Mouse (Mus musculus) forebrain, embryonic 16.5 days (tissue): ENCODE measurements around the gene Ly6g6c. TPM values are rescaled to one million over a fixed set of nuclear protein-coding genes. Genes with fewer than 3 reads are reported as not detected.

Experiments used
- ATAC-seq: fragments of 200-750 bp; cut with Nextera tagmentation; 2 replicates; pipeline ENCODE4 v1.8.0; 2017; ENCODE audit warnings: mild to moderate bottlenecking, moderate library complexity
- H3K27ac ChIP-seq: fragments of 300-500 bp; sonication (generic); 2 replicates; pipeline ENCODE4 v1.5.1; 2014; ENCODE audit warnings: low read length, control low read depth
- H3K27me3 ChIP-seq: fragments of 300-500 bp; sonication (generic); replicated peaks from 2 replicates; pipeline ENCODE4 v1.6.1; 2014; ENCODE audit warnings: low read length; ENCODE audit not compliant: control insufficient read depth, insufficient read depth
- H3K36me3 ChIP-seq: fragments of 300-500 bp; sonication (generic); 2 replicates; pipeline ENCODE4 v1.6.1; 2014; ENCODE audit not compliant: control insufficient read depth, insufficient read depth
- H3K4me1 ChIP-seq: fragments of 300-500 bp; sonication (generic); replicated peaks from 2 replicates; pipeline ENCODE4 v1.6.1; 2014; ENCODE audit warnings: low read length; ENCODE audit not compliant: control insufficient read depth, insufficient read depth
- H3K4me2 ChIP-seq: fragments of 300-500 bp; sonication (generic); 2 replicates; pipeline ENCODE4 v1.6.1; 2014; ENCODE audit warnings: mild to moderate bottlenecking, low read length, control low read depth
- H3K4me3 ChIP-seq: fragments of 300-500 bp; sonication (generic); replicated peaks from 2 replicates; pipeline ENCODE4 v1.5.1; 2014; ENCODE audit warnings: mild to moderate bottlenecking, low read length, control low read depth
- H3K9ac ChIP-seq: fragments of 300-500 bp; sonication (generic); replicated peaks from 2 replicates; pipeline ENCODE4 v1.6.1; 2014; ENCODE audit warnings: low read depth, low read length, control low read depth
- H3K9me3 ChIP-seq: fragments of 300-500 bp; sonication (generic); 2 replicates; pipeline ENCODE4 v1.6.1; 2016; ENCODE audit warnings: low read length; ENCODE audit not compliant: control insufficient read depth
- WGBS: fragments of 180-500 bp; shearing (Covaris S2); extraction: QIAGEN DNeasy Blood & Tissue Kit; methylation state at CpG from one replicate; pipeline ENCODE4 v1.1.7; 2014; 5-methylcytosine and 5-hydroxymethylcytosine counted together
- polyA plus RNA-seq: library from polyadenylated mRNA; unstranded; fragments of >200 nt; fragmentation: Nextera tagmentation; extraction: Ambion mirVana; gene quantifications from 2 replicates; pipeline ENCODE4 v1.2.1, GENCODE M21; 2015

Ly6g6c gene
- not detected in 2 replicates for polyA plus RNA-seq

GRCm38 (mm10) chr17:35064951-35065947 is at the start of gene Ly6g6c:
Gene Ly6g6c, plus strand, starts transcription at chr17:35065388.
- H3K9ac ChIP-seq, result 0 out of 2 replicates have a peak within 1 kb of the TSS, but pooled peaks have one; percentile 14
- peaks cover 26% of the 10 kb centered on the region for H3K4me1 ChIP-seq
- no peaks in the 10 kb centered on the region for H3K9me3 ChIP-seq
- H3K4me2 ChIP-seq, result peak within 1 kb of the TSS; percentile 37
- no peak for ATAC-seq
- peak within 1 kb of the TSS; percentile 20 for H3K4me3 ChIP-seq
- H3K36me3 ChIP-seq, result peaks cover 3% of the 10 kb centered on the region; the same call in 1 of the 2 replicates
- 2% methylated on average over 48 of the region's 48 CpGs for WGBS
- H3K27me3 ChIP-seq, result peaks cover 19% of the 10 kb centered on the region
- H3K27ac ChIP-seq, result no peak within 1 kb of the TSS

- Histone ChIP-seq H3K9me3 (no peaks in the 10 kb centered on the region), H3K27me3 (no peaks in the 10 kb centered on the region), H3K9ac (no peak within 1 kb of the TSS; the same call in 1 of the 2 replicates), H3K36me3 (peaks cover 28% of the 10 kb centered on the region), H3K27ac (no peak within 1 kb of the TSS), H3K4me1 (peaks cover 8% of the 10 kb centered on the region), H3K4me2 (no peak within 1 kb of the TSS), H3K4me3 (no peak within 1 kb of the TSS)
- 38% methylated on average over 12 of the region's 12 CpGs for WGBS
- ATAC-seq, result peak; percentile 53; the same call in 1 of the 2 replicates
Measured at GRCm38 (mm10) chr17:35016376-35016775, 48.8 kb upstream of the Ly6g6c start, which contains the start of gene Vwa7. Gene Vwa7, plus strand, starts transcription at chr17:35016579.

- Histone ChIP-seq H3K4me2 (no peak overlapping the region), H3K9ac (no peak overlapping the region), H3K4me3 (no peak overlapping the region), H3K27me3 (no peaks in the 10 kb centered on the region), H3K27ac (no peak overlapping the region), H3K4me1 (peaks cover 12% of the 10 kb centered on the region), H3K36me3 (peaks cover 21% of the 10 kb centered on the region), H3K9me3 (no peaks in the 10 kb centered on the region)
- 82% methylated on average over 10 of the region's 10 CpGs for WGBS
- no peak for ATAC-seq
Measured at GRCm38 (mm10) chr17:35016791-35017705, 48.1 kb upstream of the Ly6g6c start.

- ATAC-seq, result no peak
- Histone ChIP-seq H3K4me2 (no peak overlapping the region), H3K27me3 (no peaks in the 10 kb centered on the region), H3K9me3 (no peaks in the 10 kb centered on the region), H3K27ac (no peak overlapping the region), H3K4me1 (peaks cover 12% of the 10 kb centered on the region), H3K4me3 (no peak overlapping the region), H3K36me3 (peaks cover 20% of the 10 kb centered on the region), H3K9ac (no peak overlapping the region)
- WGBS, result 76% methylated on average over 14 of the region's 14 CpGs
Measured at GRCm38 (mm10) chr17:35017706-35018030, 47.5 kb upstream of the Ly6g6c start.

GRCm38 (mm10) chr17:35018171-35018570 is 47.0 kb upstream of the Ly6g6c start:
- Histone ChIP-seq H3K9ac (no peak overlapping the region), H3K4me2 (no peak overlapping the region), H3K27ac (no peak overlapping the region), H3K9me3 (no peaks in the 10 kb centered on the region), H3K4me1 (peaks cover 12% of the 10 kb centered on the region), H3K36me3 (peaks cover 17% of the 10 kb centered on the region), H3K27me3 (no peaks in the 10 kb centered on the region), H3K4me3 (no peak overlapping the region)
- 86% methylated on average over 3 of the region's 3 CpGs for WGBS
- no peak for ATAC-seq

- H3K9me3 ChIP-seq, result no peaks in the 10 kb centered on the region
- H3K27me3 ChIP-seq, result no peaks in the 10 kb centered on the region
- H3K27ac ChIP-seq, result no peak overlapping the region
- ATAC-seq, result no peak
- no peak overlapping the region for H3K9ac ChIP-seq
- H3K36me3 ChIP-seq, result peaks cover 5% of the 10 kb centered on the region; the same call in 1 of the 2 replicates
- H3K4me3 ChIP-seq, result no peak overlapping the region
- WGBS, result 72% methylated on average over 11 of the region's 11 CpGs
- peaks cover 12% of the 10 kb centered on the region for H3K4me1 ChIP-seq
- H3K4me2 ChIP-seq, result no peak overlapping the region
Measured at GRCm38 (mm10) chr17:35019894-35020293, 45.3 kb upstream of the Ly6g6c start.

GRCm38 (mm10) chr17:35020551-35020950 is 44.6 kb upstream of the Ly6g6c start:
- Histone ChIP-seq H3K27me3 (no peaks in the 10 kb centered on the region), H3K4me1 (peaks cover 12% of the 10 kb centered on the region), H3K4me3 (no peak overlapping the region), H3K36me3 (0 out of 2 replicates have a peak, but pooled peaks cover 2% of the 10 kb centered on the region), H3K9ac (no peak overlapping the region), H3K4me2 (no peak overlapping the region), H3K9me3 (no peaks in the 10 kb centered on the region), H3K27ac (no peak overlapping the region)
- no peak for ATAC-seq
- 89% methylated on average over 8 of the region's 8 CpGs for WGBS

- no peaks in the 10 kb centered on the region for H3K27me3 ChIP-seq
- peak overlapping the region; percentile 22; the same call in 1 of the 2 replicates for H3K9ac ChIP-seq
- H3K36me3 ChIP-seq, result no peaks in the 10 kb centered on the region
- no peaks in the 10 kb centered on the region for H3K9me3 ChIP-seq
- ATAC-seq, result peak; percentile 68
- peaks cover 12% of the 10 kb centered on the region for H3K4me1 ChIP-seq
- 5% methylated on average over 17 of the region's 17 CpGs for WGBS
- H3K4me3 ChIP-seq, result no peak overlapping the region
- H3K27ac ChIP-seq, result no peak overlapping the region
- peak overlapping the region; percentile 35; the same call in 1 of the 2 replicates for H3K4me2 ChIP-seq
Measured at GRCm38 (mm10) chr17:35021163-35021808, 43.9 kb upstream of the Ly6g6c start.
